Mouse (Mus musculus) bone marrow macrophage, adult 2 months (primary cell): ENCODE measurements around the gene Tsc22d1.

Source experiments
- CTCF ChIP-seq: IDR thresholded peaks from 2 replicates; pipeline ENCODE4 v1.5.1; 2012; ENCODE audit warnings: low read depth, mild to moderate bottlenecking, low read length, moderate library complexity
- POLR2A ChIP-seq: IDR thresholded peaks from 2 replicates; pipeline ENCODE4 v1.6.1; 2012; ENCODE audit warnings: mild to moderate bottlenecking, low read depth, low read length, borderline replicate concordance

DNA sequence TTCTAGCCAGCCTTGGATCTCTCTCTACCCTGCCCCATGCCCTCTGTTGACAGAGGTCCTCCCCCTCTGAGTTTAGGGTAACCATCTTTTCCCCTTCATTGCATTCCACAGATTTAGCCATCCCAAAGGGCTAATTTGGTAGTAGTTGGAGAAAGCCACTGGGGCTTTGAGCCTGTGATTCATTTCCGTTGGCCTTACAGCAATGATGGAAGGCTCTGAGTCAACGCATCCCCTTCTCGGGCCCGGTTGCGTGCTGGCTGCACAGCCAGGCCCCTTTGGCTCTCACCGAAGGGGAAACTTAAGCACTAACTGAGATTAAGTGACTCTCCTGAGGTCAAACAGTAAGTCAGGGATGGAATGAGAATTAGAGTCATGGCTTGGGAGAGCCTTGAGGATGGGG, 41.1 kb upstream of the Tsc22d1 start:
- TF ChIP-seq POLR2A = no peak
- TF ChIP-seq CTCF = no peak
